Mouse (Mus musculus) right cerebral cortex, postnatal 36 days (tissue): ENCODE data around the gene Clnk.
"Not testable (repeated sequence)": the region's sequence is repeated elsewhere in the genome, so short reads cannot be mapped to it uniquely, and the experiment has no call there.

Source experiments
- DNase-seq, 2 experiments: peaks; one replicate each; pipeline ENCODE4 v3.0.0; 2022; ENCODE audit warnings: low spot score in 2 of 2, mixed read lengths in 1 of 2

The Clnk gene

DNA sequence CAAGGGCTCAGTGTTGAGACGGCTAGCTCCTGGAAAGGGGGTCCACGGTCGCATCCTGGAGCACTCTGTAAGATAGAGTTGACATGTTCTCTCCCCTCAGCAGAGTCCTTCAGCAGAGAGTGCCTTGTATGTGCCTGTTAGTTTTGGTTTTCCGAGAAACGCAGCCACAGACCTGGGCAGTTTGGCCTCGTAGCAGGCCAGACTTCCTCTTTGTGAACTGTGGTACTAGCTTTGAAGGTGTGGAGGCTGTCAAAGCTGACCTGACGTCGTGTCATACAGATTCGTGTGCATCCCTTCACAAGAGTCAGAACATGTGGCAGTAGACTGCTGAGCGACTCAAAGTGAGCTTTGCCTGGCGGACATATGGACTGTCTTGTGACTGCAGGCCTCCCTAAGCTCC is at the start of gene Clnk:
Gene Clnk (minus strand): TSS at position 191 of the 400 bp plus-strand sequence.
- no peak for DNase-seq

DNA sequence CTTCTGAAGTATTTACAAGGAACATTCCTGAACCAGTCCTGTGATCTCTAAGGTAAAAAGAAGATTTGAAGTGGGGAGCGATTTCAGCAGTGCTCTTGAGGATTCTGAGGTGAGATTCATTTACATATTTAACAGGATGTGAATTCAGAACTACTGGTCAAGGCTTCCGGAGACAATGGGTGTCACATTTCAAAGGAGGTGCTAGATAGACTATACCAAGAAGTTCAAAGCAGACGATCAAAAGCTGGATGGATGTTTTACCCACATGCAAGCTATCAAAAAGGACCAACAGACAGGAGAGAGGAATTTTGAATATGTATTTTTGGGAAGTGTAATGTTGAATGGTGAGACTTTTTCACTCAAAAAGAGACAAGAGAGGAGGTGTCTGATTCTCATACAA is 28.7 kb upstream of the Clnk start:
- DNase-seq, result no peak

DNA sequence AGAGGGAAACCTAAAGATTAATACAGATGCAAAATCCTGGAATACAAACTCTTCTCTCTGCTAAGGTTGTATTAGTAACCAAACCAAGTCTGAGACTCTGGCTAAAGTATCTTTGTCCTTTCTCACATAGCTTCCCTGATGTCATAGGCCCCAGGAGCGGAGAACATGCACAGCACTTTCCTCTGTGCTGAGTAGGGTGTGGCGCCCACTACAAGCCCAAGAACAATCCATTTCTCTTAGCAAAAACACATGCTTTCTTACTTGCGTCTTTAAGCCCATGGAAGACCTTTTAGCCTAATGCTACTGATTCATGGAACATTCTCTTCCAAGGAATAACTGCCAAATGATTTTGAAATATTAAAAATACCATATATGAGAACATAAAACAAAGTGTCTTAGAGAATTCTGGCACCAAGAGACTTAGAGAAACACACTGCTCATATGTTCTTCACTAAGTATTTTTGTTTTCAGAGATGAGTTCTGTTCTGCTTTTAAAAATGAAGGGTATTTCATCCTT is 28.0 kb upstream of the Clnk start:
- no peak for DNase-seq

DNA sequence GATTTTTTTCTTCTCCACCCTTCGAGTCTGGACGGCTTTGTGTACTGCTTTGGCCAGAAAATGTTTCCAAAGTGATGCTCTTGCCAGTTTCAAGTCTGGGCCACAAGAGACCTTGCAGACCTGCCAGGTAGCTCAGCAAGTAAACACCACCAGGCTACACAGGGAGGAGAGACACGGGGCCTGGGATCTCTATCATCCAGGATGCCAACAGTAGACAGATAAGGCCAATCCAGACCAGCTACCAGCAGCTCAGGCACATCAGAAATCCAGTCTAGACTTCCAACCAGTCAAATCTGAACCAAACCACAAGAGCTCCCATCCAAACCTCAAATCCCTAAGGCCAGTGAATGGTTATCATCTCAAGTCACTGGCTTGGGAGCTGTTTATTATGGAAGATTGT is 26.3 kb upstream of the Clnk start:
- DNase-seq, result no peak

DNA sequence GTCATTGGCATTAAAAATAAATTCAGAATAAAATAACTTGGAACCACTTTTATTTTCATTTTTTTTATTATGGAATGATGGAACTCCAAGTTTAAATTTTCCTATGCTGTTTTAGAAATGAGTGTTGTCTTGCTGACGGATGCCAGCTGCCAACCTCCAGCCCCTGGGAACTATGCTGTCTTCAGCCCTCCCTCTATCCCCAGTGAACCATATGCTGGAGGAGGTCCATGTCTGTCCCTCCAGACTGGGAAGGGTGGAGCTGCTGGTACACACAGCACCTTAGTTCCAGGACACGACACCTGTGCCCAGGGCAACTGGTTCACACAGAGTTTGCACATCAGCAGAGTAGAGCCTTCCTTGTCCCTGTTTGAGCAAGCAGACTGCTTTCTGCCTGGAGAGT is 22.4 kb upstream of the Clnk start:
- peak in 1 of 2 experiments; percentile 30 for DNase-seq

DNA sequence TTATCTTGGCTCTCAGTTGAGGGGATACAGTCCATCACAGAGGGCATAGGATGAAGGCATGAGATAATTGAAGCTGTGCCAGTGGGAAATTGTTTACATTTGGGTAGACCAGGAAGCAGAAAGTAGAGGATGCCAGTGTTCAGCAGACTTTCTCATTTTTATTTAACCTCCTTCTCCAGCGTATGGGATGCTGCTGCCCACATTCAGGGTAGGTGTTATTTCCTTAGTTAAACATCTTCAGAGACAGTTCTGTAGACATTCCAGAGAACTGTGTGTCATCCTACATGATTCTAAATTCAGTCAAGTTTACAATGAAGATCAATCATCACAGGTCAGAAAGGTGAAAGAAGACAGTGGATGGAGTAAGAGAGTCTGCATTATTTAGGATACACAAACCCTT is 12.0 kb upstream of the Clnk start:
- peak in 1 of 2 experiments; percentile 7 for DNase-seq

DNA sequence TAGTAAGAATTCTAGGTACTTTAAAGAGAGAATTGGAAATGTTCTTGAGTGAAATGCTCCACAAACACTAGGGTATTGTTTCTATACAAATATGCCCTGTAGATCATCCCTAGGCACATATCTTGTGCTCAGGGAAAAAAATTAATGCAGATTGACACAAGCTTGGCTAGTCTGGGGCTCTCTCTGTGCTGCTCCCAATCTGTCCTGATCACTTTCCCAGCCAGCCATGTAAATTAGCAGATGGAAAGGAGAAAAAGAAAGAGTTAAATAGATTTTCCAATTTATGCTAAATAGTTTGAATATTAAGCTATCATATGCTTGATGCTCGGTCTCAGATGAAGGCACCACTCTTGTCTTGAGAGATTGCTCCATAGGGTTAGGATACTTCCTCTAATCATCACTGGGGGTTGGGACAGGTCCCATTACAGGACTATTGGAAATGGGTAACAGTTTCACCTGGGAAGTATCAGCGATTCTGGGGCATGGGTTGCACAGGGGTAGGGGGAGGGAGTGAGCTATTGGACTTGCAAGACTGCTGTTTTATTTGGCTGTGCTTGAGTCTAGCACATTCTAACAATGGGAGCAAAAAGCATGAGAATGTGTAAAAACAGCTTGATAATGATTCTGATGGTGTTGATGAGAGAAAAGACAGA is 10.1 kb upstream of the Clnk start:
- DNase-seq, result no peak

DNA sequence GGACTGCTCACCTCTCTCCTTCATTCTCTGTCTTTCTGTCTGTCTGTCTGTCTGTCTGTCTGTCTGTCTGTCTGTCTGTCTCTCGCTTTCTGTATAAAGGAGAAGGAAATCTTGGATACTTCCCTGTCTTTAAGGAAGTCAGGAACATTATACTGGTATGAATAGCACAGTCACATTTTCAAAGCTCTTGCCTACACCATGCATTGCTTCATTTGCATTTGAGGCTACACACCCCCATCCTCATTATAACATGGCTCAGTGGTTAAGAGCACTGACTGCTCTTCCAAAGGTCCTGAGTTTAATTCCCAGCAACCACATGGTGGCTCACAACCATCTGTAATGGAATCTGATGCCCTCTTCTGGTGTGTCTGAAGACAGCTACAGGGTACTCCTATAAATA is 6.0 kb upstream of the Clnk start:
- DNase-seq, result not testable (repeated sequence)

DNA sequence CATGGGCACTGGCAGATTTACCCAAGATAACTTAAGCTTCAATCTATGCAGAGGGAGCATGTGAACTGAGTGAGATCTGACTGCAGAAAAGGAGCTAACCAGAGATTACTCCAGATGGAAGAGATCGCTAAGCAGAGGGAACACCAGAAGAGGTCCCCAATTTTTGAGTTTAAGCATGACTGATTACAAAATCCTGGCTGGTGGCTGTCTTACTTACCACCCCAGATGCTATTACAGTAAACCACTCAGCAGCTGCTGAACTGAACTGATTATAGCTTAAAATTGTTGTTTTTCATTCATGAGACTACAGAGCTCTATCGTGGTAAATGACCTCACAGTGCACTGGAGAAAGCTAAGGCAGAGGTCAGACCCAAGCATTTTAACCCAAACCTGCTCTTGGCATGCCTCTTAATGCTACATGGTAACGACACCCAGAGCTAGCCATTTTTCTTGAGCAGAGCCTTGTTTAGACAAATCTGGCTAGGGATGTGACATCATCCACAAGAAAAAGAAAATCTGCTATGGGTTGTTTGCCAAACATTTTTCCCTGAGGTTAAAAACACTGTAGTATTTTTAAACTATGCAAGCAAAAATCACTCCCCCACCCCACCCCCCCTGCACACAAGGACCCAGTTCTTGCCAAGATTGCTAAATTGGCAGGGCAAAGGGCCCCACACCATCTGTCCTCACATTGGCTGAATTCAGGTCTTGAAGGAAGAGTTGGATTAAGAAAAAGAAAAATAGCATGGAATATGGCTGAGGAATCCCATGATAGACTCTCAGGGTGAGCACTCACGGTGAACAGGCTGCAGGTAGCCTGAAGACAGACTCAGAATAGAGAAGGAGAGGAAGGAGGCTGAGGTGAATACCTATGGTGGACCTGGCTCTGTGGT is 5.4 kb upstream of the Clnk start:
- DNase-seq, result no peak

DNA sequence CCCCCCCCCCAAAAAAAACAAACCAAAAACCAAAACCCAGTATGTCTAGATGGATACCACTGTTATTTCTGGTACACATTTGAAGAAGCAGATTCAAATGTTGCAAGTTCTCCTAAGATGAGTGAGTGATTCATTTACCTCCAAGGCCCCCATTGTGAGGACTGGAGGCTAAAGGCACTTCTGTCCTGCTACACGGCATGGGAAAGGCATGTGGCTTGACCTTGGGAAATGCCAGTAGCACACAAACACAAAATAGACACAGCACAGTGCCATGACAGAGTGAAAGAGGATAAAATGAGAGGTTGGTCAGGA is 4.8 kb upstream of the Clnk start:
- DNase-seq, result no peak

DNA sequence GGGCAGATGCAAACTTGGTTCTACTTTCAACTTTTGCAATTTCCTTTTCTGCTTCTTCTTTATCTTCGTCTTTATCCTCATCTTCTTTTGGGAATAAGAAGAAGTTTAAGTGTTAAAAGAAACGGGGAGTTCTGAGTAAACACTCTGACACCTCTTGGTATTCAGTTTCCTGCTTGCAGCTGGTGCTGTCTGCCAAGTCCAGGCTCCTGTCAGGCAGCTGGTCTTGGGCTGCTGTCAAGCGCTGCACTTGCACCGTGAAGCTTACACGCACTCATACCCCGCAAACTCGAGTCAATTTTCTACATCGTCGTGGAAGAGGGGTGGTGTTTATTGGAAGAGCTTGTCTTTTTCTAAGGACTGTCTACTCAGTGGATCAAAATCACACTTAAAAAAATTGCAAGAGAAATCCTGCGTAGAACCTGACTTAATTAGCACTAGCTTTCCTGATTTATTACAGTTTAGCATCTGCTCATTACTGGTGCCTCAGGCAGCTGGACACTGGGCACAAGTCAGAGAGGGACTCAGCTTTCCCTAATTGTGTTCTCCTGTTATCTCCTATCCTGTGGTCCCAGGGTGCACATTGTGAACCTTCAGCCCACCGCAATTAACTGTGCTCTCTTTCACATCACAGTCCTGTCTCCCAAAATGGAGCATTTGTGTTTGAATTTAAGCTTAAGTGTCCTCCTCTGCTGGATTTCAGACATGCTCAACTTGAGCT is 3.5 kb upstream of the Clnk start:
- DNase-seq, result no peak

DNA sequence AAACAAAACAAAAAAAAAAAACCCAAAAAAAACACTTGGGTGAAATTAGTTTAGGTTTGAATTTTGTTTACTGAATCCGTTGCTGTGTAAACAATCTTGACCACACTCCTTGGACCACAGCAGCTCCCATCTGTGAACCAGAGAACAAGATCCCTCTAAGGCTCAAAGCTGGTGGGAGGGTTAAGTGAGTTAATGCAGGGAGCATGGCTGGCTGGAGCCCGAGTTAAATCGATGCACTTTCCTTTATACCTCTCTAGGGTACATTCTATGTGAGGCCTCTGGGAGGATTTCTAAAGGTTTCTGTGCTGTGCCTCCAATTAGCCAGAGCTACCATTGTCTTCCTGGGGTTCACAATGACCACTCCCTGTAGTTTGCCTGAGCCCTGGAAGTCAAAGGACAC is 1.2 kb downstream of the Clnk start:
- DNase-seq, result no peak

DNA sequence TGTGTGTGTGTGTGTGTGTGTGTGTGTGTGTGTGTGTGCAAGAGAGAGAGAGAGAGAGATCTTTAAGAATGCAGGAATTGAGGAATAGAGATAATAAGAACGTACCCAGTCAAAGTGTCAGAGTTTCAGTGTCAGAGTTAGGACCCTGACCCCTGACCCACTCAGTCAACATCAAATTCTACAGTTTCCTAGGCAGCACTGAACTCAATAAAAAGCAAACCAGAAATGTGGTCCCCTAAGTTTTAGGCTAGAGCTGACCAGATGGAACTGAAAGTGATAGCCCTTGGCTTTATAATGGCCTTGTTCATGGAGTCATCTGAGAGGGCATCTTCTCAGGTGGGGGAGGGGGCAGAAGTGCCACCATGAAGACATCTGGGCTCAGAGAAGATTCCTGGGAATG is 1.7 kb downstream of the Clnk start:
- no peak for DNase-seq

DNA sequence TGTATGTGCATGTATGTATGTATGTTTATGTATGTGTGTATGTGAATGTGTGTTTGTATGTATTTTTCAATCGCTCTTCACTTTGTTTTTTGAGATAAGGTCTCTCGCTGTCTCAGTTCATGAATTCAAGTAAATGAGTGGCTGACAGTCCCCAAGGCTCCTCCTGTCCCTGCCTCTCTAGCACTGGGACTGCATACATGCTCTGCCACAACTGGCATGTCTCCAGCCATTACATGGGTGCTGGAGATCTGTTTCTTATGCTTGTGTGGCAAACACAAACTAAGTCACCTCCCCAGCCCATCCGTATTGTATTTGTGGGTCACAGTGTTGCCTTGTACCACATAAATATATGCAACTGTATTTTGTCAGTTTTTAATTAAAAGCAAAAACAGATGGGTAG is 3.7 kb downstream of the Clnk start:
- no peak for DNase-seq

DNA sequence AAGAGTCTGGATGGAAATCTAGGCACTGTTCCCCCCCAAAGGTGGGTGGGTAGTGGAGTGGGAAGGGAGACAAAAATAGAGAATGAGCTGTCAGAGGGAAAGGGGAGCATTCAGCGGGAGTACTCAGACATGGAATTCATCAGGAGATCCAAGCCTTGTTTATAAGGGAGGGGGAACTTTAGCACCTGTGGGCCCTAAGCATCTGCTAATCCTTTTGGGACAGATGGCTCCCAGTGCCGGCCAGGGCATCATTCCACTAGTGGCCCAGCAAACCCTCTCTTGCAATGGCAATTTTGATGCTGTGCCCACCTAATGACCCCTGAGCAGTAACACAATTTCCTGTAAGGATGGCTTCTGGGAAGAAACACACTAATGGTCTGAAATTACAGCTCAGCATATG is 5.0 kb downstream of the Clnk start:
- peak; percentile 7 to 62 for DNase-seq

DNA sequence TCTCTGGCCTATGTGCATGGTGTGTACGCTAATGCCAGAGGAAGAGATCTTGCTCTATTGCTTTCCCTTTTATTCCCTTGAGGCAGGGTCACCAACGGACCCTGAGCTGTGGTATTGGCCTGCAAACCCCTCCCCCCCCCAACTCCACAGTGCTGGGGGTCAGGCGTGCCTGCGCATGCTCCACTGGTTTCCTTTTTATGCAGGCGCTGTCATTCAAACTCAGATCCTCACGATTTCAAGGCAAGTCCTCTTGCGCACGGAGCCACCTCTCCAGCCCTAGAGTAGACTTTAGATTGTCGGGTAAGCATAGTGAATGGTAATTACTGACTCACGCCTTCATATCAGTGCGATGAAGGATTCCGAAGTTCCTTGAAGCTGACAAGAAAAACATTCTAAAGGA is 6.1 kb downstream of the Clnk start:
- no peak for DNase-seq

DNA sequence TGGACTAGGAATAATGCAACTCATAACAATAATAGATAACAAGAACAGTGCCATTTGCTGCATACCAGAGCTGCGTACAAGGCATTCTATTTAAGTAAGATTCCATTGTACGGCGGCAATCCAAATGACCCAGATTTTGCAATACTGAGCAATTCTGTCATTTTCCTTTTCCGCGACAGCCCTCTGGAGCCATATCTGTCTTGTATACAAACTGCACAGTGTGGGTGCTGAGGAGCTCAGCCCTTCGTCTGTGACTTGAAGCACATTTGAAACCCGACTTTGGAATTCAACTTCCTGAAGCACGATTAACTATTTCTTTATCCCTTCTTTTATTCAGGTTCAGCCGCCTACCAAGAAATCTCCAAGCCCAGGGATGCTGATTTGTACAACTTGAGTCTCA is 6.6 kb downstream of the Clnk start:
- DNase-seq, result no peak

DNA sequence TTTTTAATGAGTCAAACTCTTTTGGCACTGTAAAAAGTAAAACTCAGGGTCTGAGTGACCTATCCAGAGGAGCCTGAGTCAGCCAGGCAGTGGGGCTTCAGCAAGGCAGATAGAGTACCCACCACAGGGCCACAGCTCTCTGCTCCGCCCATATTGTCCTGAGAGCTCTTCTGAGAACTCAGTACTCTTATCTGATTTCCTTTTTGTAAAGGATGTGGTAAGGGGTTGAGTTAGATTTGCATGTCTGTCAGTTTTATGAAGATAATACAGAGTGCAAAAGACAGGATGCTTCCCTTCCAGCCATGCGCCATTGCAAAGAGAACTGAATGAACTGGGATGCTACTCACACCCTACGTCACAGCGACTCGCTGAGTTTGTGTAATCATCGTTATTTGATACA is 12.0 kb downstream of the Clnk start:
- no peak for DNase-seq

DNA sequence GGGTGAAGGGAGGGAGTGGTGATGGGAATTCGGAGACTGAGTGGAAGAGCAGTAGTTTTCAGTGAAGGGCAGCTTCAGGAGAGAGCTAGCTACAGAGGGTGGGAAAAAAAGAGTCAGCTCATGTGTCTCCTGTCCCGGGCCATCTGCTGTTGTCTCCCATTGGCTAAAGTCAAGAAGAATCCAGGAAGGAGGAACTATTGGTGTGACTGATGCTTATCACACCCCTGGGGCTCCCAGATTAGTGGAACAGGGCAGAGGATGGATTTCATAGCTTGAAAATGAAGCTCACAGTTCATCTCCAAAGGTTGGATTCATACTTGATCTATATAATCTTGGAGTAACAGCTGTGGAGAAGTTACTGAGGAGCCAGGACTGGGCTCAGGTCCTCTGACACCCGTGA is 13.6 kb downstream of the Clnk start:
- no peak for DNase-seq

DNA sequence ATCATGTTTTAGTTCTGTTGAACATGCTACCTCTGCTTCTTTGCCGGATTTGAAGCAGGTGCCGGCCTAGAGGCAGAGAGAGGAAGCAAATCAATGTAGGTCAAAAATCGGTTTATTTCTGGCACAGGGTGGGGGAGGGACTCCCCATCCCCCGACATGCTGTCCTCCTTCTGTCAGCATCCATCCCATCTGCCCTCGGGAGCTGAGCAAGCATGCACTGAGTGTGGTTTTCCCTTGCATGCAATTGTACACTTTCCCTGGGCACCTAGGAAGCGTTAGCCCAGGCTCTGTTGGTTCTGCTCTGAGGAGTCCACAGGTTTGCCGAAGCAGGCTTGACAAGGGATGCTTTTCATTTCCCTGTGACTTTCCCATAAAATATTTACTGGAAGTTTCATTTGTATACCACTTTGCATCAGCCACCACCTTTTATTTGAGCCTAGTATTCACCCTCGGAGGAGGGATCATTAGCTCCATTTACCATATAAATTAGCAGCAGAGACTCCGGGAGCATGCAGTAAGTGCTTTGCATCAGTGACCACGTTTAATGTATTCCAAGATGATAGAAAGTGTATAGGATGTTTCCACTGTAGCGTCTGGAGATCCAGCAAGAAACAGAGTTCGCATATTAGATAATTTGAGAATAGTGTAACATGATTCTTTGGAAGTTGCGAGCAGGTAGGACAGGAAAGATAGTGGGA is 14.2 kb downstream of the Clnk start:
- no peak for DNase-seq

DNA sequence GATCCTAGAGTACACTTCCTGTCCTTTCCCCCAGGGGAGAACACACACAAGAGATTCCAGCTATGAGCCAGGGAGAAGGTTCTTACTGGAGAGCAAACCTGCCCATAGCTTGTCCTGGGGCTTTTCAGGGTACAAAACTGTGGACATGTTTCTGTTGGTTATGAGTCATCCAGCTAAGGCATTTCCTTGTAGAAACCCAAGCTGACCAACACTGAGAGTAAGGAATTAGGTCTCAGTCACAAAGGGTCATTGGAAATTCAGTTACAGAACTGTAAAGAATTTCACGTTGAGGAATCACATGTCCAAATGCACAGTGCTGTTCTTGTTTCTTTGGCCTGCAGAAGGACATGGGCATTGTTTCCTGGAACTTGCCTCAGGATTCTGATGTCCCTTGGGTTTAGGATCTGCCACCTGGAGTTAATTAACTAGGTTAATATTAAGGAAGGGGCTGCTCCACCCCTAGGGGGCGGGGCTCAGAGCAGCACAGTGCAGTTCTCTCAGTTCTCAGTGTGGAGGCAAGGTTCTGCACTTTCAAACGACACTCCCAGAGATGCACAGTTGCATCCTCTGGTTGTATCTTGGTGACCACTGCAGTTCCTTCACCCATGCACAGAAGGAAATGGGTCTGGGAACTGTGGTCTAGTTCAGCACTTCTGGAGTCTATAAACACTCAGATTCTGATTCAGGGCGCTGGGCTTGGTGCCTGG is 18.4 kb downstream of the Clnk start:
- no peak for DNase-seq
